21 mouse cellular contexts compared by ENCODE assay signal in genomic region chr14:7991108-7991776, GRCm38 (mm10). TPM values are rescaled to one million over a fixed set of nuclear protein-coding genes. Genes with fewer than 3 reads are reported as not detected.
DNase-seq lines count a peak whose midpoint lies in the region; ATAC-seq lines count a peak whose summit lies in the region.
"Had no signal": no experiment of that assay in that cellular context is flagged by ENCODE, and none has a peak within 500 bp of the region (broad histone marks: within the 10 kb centered on the region; RNA-seq: fewer than 3 reads in every experiment).

No protein-coding gene starts in this region.

- peak; percentile 54; the same call in 1 of the 2 replicates for ATAC-seq in hindbrain, embryonic 16.5 days
- ATAC-seq in hindbrain, embryonic 14.5 days (ENCODE audit: low FRiP score), result no peak
- ATAC-seq: forebrain, embryonic 13.5 days had no signal

- no peak overlapping the region for H3K9ac ChIP-seq in hindbrain, embryonic 16.5 days (ENCODE audit: low read depth, low read length)
- H3K9ac ChIP-seq in hindbrain, embryonic 14.5 days, result no peak overlapping the region
- H3K9ac ChIP-seq: forebrain, embryonic 13.5 days; hindbrain, embryonic 15.5 days; liver, embryonic 15.5 days; midbrain, embryonic 12.5 days; neural tube, embryonic 15.5 days had no signal

- H3K36me3 ChIP-seq in hindbrain, embryonic 16.5 days (ENCODE audit: control insufficient read depth, insufficient read depth, low read length), result no peaks in the 10 kb centered on the region
- H3K36me3 ChIP-seq in hindbrain, embryonic 14.5 days (replicated peaks; ENCODE audit: control insufficient read depth, insufficient read depth), result no peaks in the 10 kb centered on the region
- H3K36me3 ChIP-seq: G1E; heart, embryonic 10.5 days; hindbrain, embryonic 15.5 days; liver, embryonic 15.5 days; midbrain, embryonic 12.5 days; neural tube, embryonic 15.5 days had no signal

- no peak for DNase-seq in hindbrain, embryonic 14.5 days (ENCODE audit: low spot score)
- peak; percentile 42 for DNase-seq in retina, embryonic 14.5 days (ENCODE audit: low spot score)
- no peak for DNase-seq in retina, postnatal 1 day
- DNase-seq in induced T-regulatory cell, adult 2 months (ENCODE audit: low read depth), result peak; percentile 60
- DNase-seq in adipocyte (ENCODE audit: low spot score), result no peak
- no peak for DNase-seq in testis, postnatal 10 days (ENCODE audit: low spot score)
- DNase-seq: cerebellum, adult 18-20 months; gastrocnemius, postnatal 25 days; heart, postnatal 10 days; kidney, adult 11 months; lung, postnatal 14 days; right cerebral cortex, postnatal 4 days; thymus, adult 18-20 months had no signal

- H3K27me3 ChIP-seq in hindbrain, embryonic 16.5 days (replicated peaks; ENCODE audit: control insufficient read depth, insufficient read depth, low read length), result no peaks in the 10 kb centered on the region
- no peaks in the 10 kb centered on the region for H3K27me3 ChIP-seq in hindbrain, embryonic 14.5 days (ENCODE audit: control insufficient read depth, insufficient read depth, low read length)
- H3K27me3 ChIP-seq: forebrain, embryonic 13.5 days; hindbrain, embryonic 15.5 days; liver, embryonic 15.5 days; neural tube, embryonic 15.5 days had no signal

- H3K4me1 ChIP-seq in hindbrain, embryonic 16.5 days (ENCODE audit: control insufficient read depth, insufficient read depth, low read depth, low read length), result no peaks in the 10 kb centered on the region
- H3K4me1 ChIP-seq in hindbrain, embryonic 14.5 days (replicated peaks; ENCODE audit: control insufficient read depth, insufficient read depth, low read length), result no peaks in the 10 kb centered on the region
- H3K4me1 ChIP-seq: forebrain, embryonic 13.5 days; hindbrain, embryonic 15.5 days; liver, embryonic 15.5 days; midbrain, embryonic 12.5 days; neural tube, embryonic 15.5 days had no signal

- H3K27ac ChIP-seq in hindbrain, embryonic 16.5 days (ENCODE audit: low read depth, low read length), result no peak overlapping the region
- H3K27ac ChIP-seq in hindbrain, embryonic 14.5 days, result no peak overlapping the region
- H3K27ac ChIP-seq: forebrain, embryonic 13.5 days; heart, embryonic 10.5 days; hindbrain, embryonic 15.5 days; liver, embryonic 15.5 days; midbrain, embryonic 12.5 days; neural tube, embryonic 15.5 days had no signal

- WGBS in hindbrain, embryonic 16.5 days, result 86% methylated on average over 5 of the region's 5 CpGs
- WGBS in hindbrain, embryonic 14.5 days, result 83% methylated on average over 5 of the region's 5 CpGs

- no peaks in the 10 kb centered on the region for H3K9me3 ChIP-seq in hindbrain, embryonic 16.5 days (ENCODE audit: control insufficient read depth, low read length)
- no peaks in the 10 kb centered on the region for H3K9me3 ChIP-seq in hindbrain, embryonic 14.5 days (ENCODE audit: control insufficient read depth, low read length)
- H3K9me3 ChIP-seq: forebrain, embryonic 13.5 days; G1E; heart, embryonic 10.5 days; hindbrain, embryonic 15.5 days; liver, embryonic 15.5 days; midbrain, embryonic 12.5 days; neural tube, embryonic 15.5 days had no signal

- H3K4me3 ChIP-seq in hindbrain, embryonic 16.5 days (ENCODE audit: low read length), result no peak overlapping the region
- no peak overlapping the region for H3K4me3 ChIP-seq in hindbrain, embryonic 14.5 days (replicated peaks; ENCODE audit: low read length)
- H3K4me3 ChIP-seq: forebrain, embryonic 13.5 days; heart, embryonic 10.5 days; hindbrain, embryonic 15.5 days; liver, embryonic 15.5 days; midbrain, embryonic 12.5 days; neural tube, embryonic 15.5 days had no signal

- no peak overlapping the region for H3K4me2 ChIP-seq in hindbrain, embryonic 16.5 days (ENCODE audit: low read length)
- no peak overlapping the region for H3K4me2 ChIP-seq in hindbrain, embryonic 14.5 days (replicated peaks)
- H3K4me2 ChIP-seq: forebrain, embryonic 13.5 days; hindbrain, embryonic 15.5 days; liver, embryonic 15.5 days; midbrain, embryonic 12.5 days; neural tube, embryonic 15.5 days had no signal

RNA-seq across cellular contexts. Expression of gene Dnase1l3, which starts 3.1 kb away (rescaled TPM):
- 0.05 and 0.08 TPM in 2 replicates for polyA plus RNA-seq in hindbrain, embryonic 16.5 days (2015; fragmentation: Nextera tagmentation; extraction: Ambion mirVana)
- 0.09 TPM in 1 of 2 replicates, not detected in the other for polyA plus RNA-seq in hindbrain, embryonic 14.5 days (2014; fragmentation: Nextera tagmentation; extraction: Ambion mirVana)
- polyA plus RNA-seq: G1E; heart, embryonic 10.5 days had no signal

RNA-seq across cellular contexts. Expression of gene Abhd6, which starts 11.5 kb away (rescaled TPM):
- 39.3 and 42.5 TPM in 2 replicates for polyA plus RNA-seq in hindbrain, embryonic 16.5 days (2015; fragmentation: Nextera tagmentation; extraction: Ambion mirVana)
- 35.7 and 37.0 TPM in 2 replicates for polyA plus RNA-seq in hindbrain, embryonic 14.5 days (2014; fragmentation: Nextera tagmentation; extraction: Ambion mirVana)
- polyA plus RNA-seq: G1E had no signal

RNA-seq across cellular contexts. Expression of gene Gm45521, which starts 34.2 kb away (rescaled TPM):
- 0.40 TPM in 1 of 2 replicates, not detected in the other for polyA plus RNA-seq in hindbrain, embryonic 16.5 days (2015; fragmentation: Nextera tagmentation; extraction: Ambion mirVana)
- polyA plus RNA-seq in hindbrain, embryonic 14.5 days (2014; fragmentation: Nextera tagmentation; extraction: Ambion mirVana), result 0.44 and 0.51 TPM in 2 replicates
- polyA plus RNA-seq: forebrain, embryonic 13.5 days; G1E; hindbrain, embryonic 15.5 days; liver, embryonic 15.5 days; midbrain, embryonic 12.5 days; neural tube, embryonic 15.5 days had no signal

Comparison
In these comparisons a context has a peak if more than half of its experiments do, and no peak if none do; other contexts are left out.
1. DNase-seq: peak in retina, embryonic 14.5 days (single experiment) and induced T-regulatory cell, adult 2 months (single experiment); none in hindbrain, embryonic 14.5 days (single experiment), retina, postnatal 1 day (single experiment), adipocyte (single experiment) and testis, postnatal 10 days (single experiment).